Mouse (Mus musculus): ENCODE data around the gene Proz. TPM values are rescaled to one million over a fixed set of nuclear protein-coding genes. Genes with fewer than 3 reads are reported as not detected.
"Not testable (repeated sequence)": the region's sequence is repeated elsewhere in the genome, so short reads cannot be mapped to it uniquely, and the experiment has no call there.

The Proz gene
- polyA plus RNA-seq, 1 experiment, result 0.70 TPM

GRCm38 (mm10) chr8:13037569-13037968 is 23.1 kb upstream of the Proz start:
- H3K4me1 ChIP-seq (ENCODE audit: control insufficient read depth, insufficient read depth, low read length), result peaks cover 9% of the 10 kb centered on the region; the same call in 1 of the 2 replicates
- TF ChIP-seq CTCF (IDR thresholded peaks at IDR 0.05; ENCODE audit: control insufficient read depth, insufficient read depth, low read length) (no peak), POLR2A (IDR thresholded peaks at IDR 0.05; ENCODE audit: borderline replicate concordance, control insufficient read depth, low read depth, low read length) (no peak)
- no peak overlapping the region for H3K4me3 ChIP-seq (replicated peaks; ENCODE audit: control insufficient read depth, low read depth, low read length)
- peak overlapping the region; percentile 49 for H3K27ac ChIP-seq (ENCODE audit: control insufficient read depth, insufficient read depth, low read depth, low read length, poor library complexity)
- WGBS, result 61% methylated on average over 5 of the region's 5 CpGs

GRCm38 (mm10) chr8:13039054-13039453 is 21.7 kb upstream of the Proz start:
- no peak overlapping the region for H3K4me3 ChIP-seq (replicated peaks; ENCODE audit: control insufficient read depth, low read depth, low read length)
- peak overlapping the region; percentile 17; the same call in 1 of the 2 replicates for H3K27ac ChIP-seq (ENCODE audit: control insufficient read depth, insufficient read depth, low read depth, low read length, poor library complexity)
- peaks cover 9% of the 10 kb centered on the region; the same call in 1 of the 2 replicates for H3K4me1 ChIP-seq (ENCODE audit: control insufficient read depth, insufficient read depth, low read length)
- TF ChIP-seq POLR2A (IDR thresholded peaks at IDR 0.05; ENCODE audit: borderline replicate concordance, control insufficient read depth, low read depth, low read length), result no peak
- TF ChIP-seq CTCF (IDR thresholded peaks at IDR 0.05; ENCODE audit: control insufficient read depth, insufficient read depth, low read length), result no peak
- WGBS, result 28% methylated on average over 6 of the region's 6 CpGs

GRCm38 (mm10) chr8:13041459-13041858 is 19.3 kb upstream of the Proz start:
- Histone ChIP-seq H3K4me3 (replicated peaks; ENCODE audit: control insufficient read depth, low read depth, low read length) (no peak overlapping the region), H3K27ac (ENCODE audit: control insufficient read depth, insufficient read depth, low read depth, low read length, poor library complexity) (no peak overlapping the region), H3K4me1 (ENCODE audit: control insufficient read depth, insufficient read depth, low read length) (peaks cover 4% of the 10 kb centered on the region; the same call in 1 of the 2 replicates)
- TF ChIP-seq CTCF (IDR thresholded peaks at IDR 0.05; ENCODE audit: control insufficient read depth, insufficient read depth, low read length), result no peak
- no peak for TF ChIP-seq POLR2A (IDR thresholded peaks at IDR 0.05; ENCODE audit: borderline replicate concordance, control insufficient read depth, low read depth, low read length)
- 28% methylated on average over 4 of the region's 4 CpGs for WGBS

- Histone ChIP-seq H3K27ac (ENCODE audit: control insufficient read depth, insufficient read depth, low read depth, low read length, poor library complexity) (no peak overlapping the region), H3K4me1 (ENCODE audit: control insufficient read depth, insufficient read depth, low read length) (no peaks in the 10 kb centered on the region), H3K4me3 (replicated peaks; ENCODE audit: control insufficient read depth, low read depth, low read length) (no peak overlapping the region)
- TF ChIP-seq POLR2A (IDR thresholded peaks at IDR 0.05; ENCODE audit: borderline replicate concordance, control insufficient read depth, low read depth, low read length), result no peak
- TF ChIP-seq CTCF (IDR thresholded peaks at IDR 0.05; ENCODE audit: control insufficient read depth, insufficient read depth, low read length), result no peak
- 66% methylated on average over 5 of the region's 5 CpGs for WGBS
These were observed 13.1 kb upstream of the Proz start for GRCm38 (mm10) chr8:13047652-13048051.

- 80% methylated on average over 10 of the region's 10 CpGs for WGBS
- Histone ChIP-seq H3K27ac (ENCODE audit: control insufficient read depth, insufficient read depth, low read depth, low read length, poor library complexity) (no peak overlapping the region), H3K4me1 (ENCODE audit: control insufficient read depth, insufficient read depth, low read length) (no peaks in the 10 kb centered on the region), H3K4me3 (replicated peaks; ENCODE audit: control insufficient read depth, low read depth, low read length) (no peak overlapping the region)
- no peak for TF ChIP-seq CTCF (IDR thresholded peaks at IDR 0.05; ENCODE audit: control insufficient read depth, insufficient read depth, low read length)
- no peak for TF ChIP-seq POLR2A (IDR thresholded peaks at IDR 0.05; ENCODE audit: borderline replicate concordance, control insufficient read depth, low read depth, low read length)
These were observed 10.2 kb upstream of the Proz start for GRCm38 (mm10) chr8:13050550-13050949.

GRCm38 (mm10) chr8:13057351-13057750 is 3.4 kb upstream of the Proz start:
- Histone ChIP-seq H3K4me3 (replicated peaks; ENCODE audit: control insufficient read depth, low read depth, low read length) (no peak overlapping the region), H3K4me1 (ENCODE audit: control insufficient read depth, insufficient read depth, low read length) (no peaks in the 10 kb centered on the region; the same call in 1 of the 2 replicates), H3K27ac (ENCODE audit: control insufficient read depth, insufficient read depth, low read depth, low read length, poor library complexity) (no peak overlapping the region)
- 75% methylated on average over 4 of the region's 4 CpGs for WGBS
- TF ChIP-seq POLR2A (IDR thresholded peaks at IDR 0.05; ENCODE audit: borderline replicate concordance, control insufficient read depth, low read depth, low read length) (no peak), CTCF (IDR thresholded peaks at IDR 0.05; ENCODE audit: control insufficient read depth, insufficient read depth, low read length) (no peak)

GRCm38 (mm10) chr8:13063112-13063511 is 2.4 kb downstream of the Proz start:
- WGBS, result 54% methylated on average over 16 of the region's 16 CpGs
- TF ChIP-seq POLR2A (IDR thresholded peaks at IDR 0.05; ENCODE audit: borderline replicate concordance, control insufficient read depth, low read depth, low read length), result no peak
- TF ChIP-seq CTCF (IDR thresholded peaks at IDR 0.05; ENCODE audit: control insufficient read depth, insufficient read depth, low read length), result no peak
- no peak overlapping the region for H3K27ac ChIP-seq (ENCODE audit: control insufficient read depth, insufficient read depth, low read depth, low read length, poor library complexity)
- H3K4me3 ChIP-seq (replicated peaks; ENCODE audit: control insufficient read depth, low read depth, low read length), result no peak overlapping the region
- H3K4me1 ChIP-seq (ENCODE audit: control insufficient read depth, insufficient read depth, low read length), result no peaks in the 10 kb centered on the region

- WGBS, result 92% methylated on average over 11 of the region's 11 CpGs
- H3K27ac ChIP-seq (ENCODE audit: control insufficient read depth, insufficient read depth, low read depth, low read length, poor library complexity), result no peak overlapping the region
- peaks cover 4% of the 10 kb centered on the region for H3K4me1 ChIP-seq (ENCODE audit: control insufficient read depth, insufficient read depth, low read length)
- no peak for TF ChIP-seq POLR2A (IDR thresholded peaks at IDR 0.05; ENCODE audit: borderline replicate concordance, control insufficient read depth, low read depth, low read length)
- TF ChIP-seq CTCF (IDR thresholded peaks at IDR 0.05; ENCODE audit: control insufficient read depth, insufficient read depth, low read length), result no peak
- no peak overlapping the region for H3K4me3 ChIP-seq (replicated peaks; ENCODE audit: control insufficient read depth, low read depth, low read length)
These were observed 12.5 kb downstream of the Proz start for GRCm38 (mm10) chr8:13073255-13073654.

GRCm38 (mm10) chr8:13075044-13075443 is 14.3 kb downstream of the Proz start:
- peak overlapping the region; percentile 20 for H3K27ac ChIP-seq (ENCODE audit: control insufficient read depth, insufficient read depth, low read depth, low read length, poor library complexity)
- WGBS, result 48% methylated on average over 8 of the region's 8 CpGs
- TF ChIP-seq POLR2A (IDR thresholded peaks at IDR 0.05; ENCODE audit: borderline replicate concordance, control insufficient read depth, low read depth, low read length) (no peak), CTCF (IDR thresholded peaks at IDR 0.05; ENCODE audit: control insufficient read depth, insufficient read depth, low read length) (no peak)
- H3K4me3 ChIP-seq (replicated peaks; ENCODE audit: control insufficient read depth, low read depth, low read length), result no peak overlapping the region
- H3K4me1 ChIP-seq (ENCODE audit: control insufficient read depth, insufficient read depth, low read length), result peaks cover 4% of the 10 kb centered on the region

GRCm38 (mm10) chr8:13075579-13075978 is 14.9 kb downstream of the Proz start:
- peak overlapping the region; percentile 35; the same call in 1 of the 2 replicates for H3K27ac ChIP-seq (ENCODE audit: control insufficient read depth, insufficient read depth, low read depth, low read length, poor library complexity)
- H3K4me1 ChIP-seq (ENCODE audit: control insufficient read depth, insufficient read depth, low read length); H3K4me3 ChIP-seq (replicated peaks; ENCODE audit: control insufficient read depth, low read depth, low read length): not testable (repeated sequence)
- 84% methylated on average over 1 of the region's 1 CpGs for WGBS

All from bone marrow, adult 2 months (tissue).